Mouse (Mus musculus): ENCODE data around the gene Rsph10b.

- TF ChIP-seq CTCF (conservative IDR thresholded peaks at IDR 0.05; ENCODE audit: insufficient read depth, insufficient read length, low read depth, low read length) (no peak), POLR2A (IDR thresholded peaks at IDR 0.05; ENCODE audit: low read depth, low read length) (no peak)
Measured at GRCm38 (mm10) chr5:143972628-143973027, 39.8 kb downstream of the Rsph10b start.

Measured in kidney, adult 2 months (tissue).